Mouse (Mus musculus) limb, embryonic 11.5 days (tissue): ENCODE results near the gene Abhd14b. TPM values are rescaled to one million over a fixed set of nuclear protein-coding genes. Genes with fewer than 3 reads are reported as not detected.
A peak's percentile ranks its signal among the peaks of the same experiment; 100 is the strongest.

Experiments
- ATAC-seq: fragments of 200-750 bp; cut with Nextera tagmentation; 2 replicates; pipeline ENCODE4 v1.8.0; 2017; ENCODE audit warnings: low read depth; ENCODE audit not compliant: insufficient number of reproducible peaks, low FRiP score, low TSS enrichment
- DNase-seq: peaks from one replicate; pipeline ENCODE4 v3.0.0-alpha.2; 2015; ENCODE audit warnings: low spot score
- H3K27ac ChIP-seq: fragments of 300-500 bp; sonication (generic); replicated peaks from 2 replicates; pipeline ENCODE4 v1.5.1; 2014; ENCODE audit warnings: low read depth, mild to moderate bottlenecking, low read length
- H3K27me3 ChIP-seq: fragments of 300-500 bp; sonication (generic); 2 replicates; pipeline ENCODE4 v1.6.1; 2014; ENCODE audit warnings: mild to moderate bottlenecking, low read length, mixed read lengths; ENCODE audit not compliant: control insufficient read depth, insufficient read depth
- H3K36me3 ChIP-seq: fragments of 300-500 bp; sonication (generic); 2 replicates; pipeline ENCODE4 v1.6.1; 2014; ENCODE audit warnings: mild to moderate bottlenecking, low read length, moderate library complexity, mixed read lengths; ENCODE audit not compliant: control insufficient read depth, insufficient read depth
- H3K4me1 ChIP-seq: fragments of 300-500 bp; sonication (generic); 2 replicates; pipeline ENCODE4 v1.6.1; 2014; ENCODE audit warnings: low read length, mixed read lengths; ENCODE audit not compliant: control insufficient read depth, insufficient read depth
- H3K4me2 ChIP-seq: fragments of 300-500 bp; sonication (generic); 2 replicates; pipeline ENCODE4 v1.6.1; 2014; ENCODE audit warnings: low read depth, mild to moderate bottlenecking, moderate library complexity; ENCODE audit not compliant: severe bottlenecking
- H3K4me3 ChIP-seq: fragments of 300-500 bp; sonication (generic); 2 replicates; pipeline ENCODE4 v1.5.1; 2014; ENCODE audit warnings: low read depth, low read length
- H3K9ac ChIP-seq: fragments of 300-500 bp; sonication (generic); 2 replicates; pipeline ENCODE4 v1.6.1; 2014; ENCODE audit warnings: mild to moderate bottlenecking, low read length
- H3K9me3 ChIP-seq: fragments of 300-500 bp; sonication (generic); 2 replicates; pipeline ENCODE4 v1.6.1; 2016; ENCODE audit warnings: low read length; ENCODE audit not compliant: control insufficient read depth
- WGBS: fragments of 180-500 bp; shearing (Covaris S2); extraction: QIAGEN DNeasy Blood & Tissue Kit; methylation state at CpG from one replicate; pipeline ENCODE4 v1.1.7; 2014; 5-methylcytosine and 5-hydroxymethylcytosine counted together
- polyA plus RNA-seq: library from polyadenylated mRNA; unstranded; fragments of >200 nt; fragmentation: Nextera tagmentation; extraction: Ambion mirVana; gene quantifications from 2 replicates; pipeline ENCODE4 v1.2.1, GENCODE M21; 2014

Abhd14b gene
- polyA plus RNA-seq, 1 experiment from 2014 or later: 9.3 TPM

- Histone ChIP-seq H3K36me3 (no peaks in the 10 kb centered on the region), H3K27me3 (no peaks in the 10 kb centered on the region), H3K27ac (no peak overlapping the region), H3K9me3 (no peaks in the 10 kb centered on the region), H3K4me3 (no peak overlapping the region), H3K4me2 (no peak overlapping the region), H3K4me1 (peaks cover 19% of the 10 kb centered on the region), H3K9ac (no peak overlapping the region)
- WGBS: 94% methylated on average over 4 of the region's 4 CpGs
- no peak for DNase-seq
- ATAC-seq: no peak
Observed at GRCm38 (mm10) chr9:106409096-106409495, 38.2 kb upstream of the Abhd14b start.

GRCm38 (mm10) chr9:106410086-106410650, 37.1 kb upstream of the Abhd14b start:
- Histone ChIP-seq H3K9me3 (no peaks in the 10 kb centered on the region), H3K27ac (no peak overlapping the region), H3K4me3 (no peak overlapping the region), H3K4me1 (peaks cover 16% of the 10 kb centered on the region), H3K27me3 (no peaks in the 10 kb centered on the region), H3K9ac (peak overlapping the region; percentile 2; the same call in 1 of the 2 replicates), H3K36me3 (no peaks in the 10 kb centered on the region), H3K4me2 (no peak overlapping the region)
- peak; percentile 40 for DNase-seq
- 32% methylated on average over 2 of the region's 2 CpGs for WGBS
- ATAC-seq: no peak

GRCm38 (mm10) chr9:106411091-106411594, 36.1 kb upstream of the Abhd14b start:
- Histone ChIP-seq H3K9ac (no peak overlapping the region), H3K4me1 (peaks cover 13% of the 10 kb centered on the region), H3K9me3 (no peaks in the 10 kb centered on the region), H3K27ac (no peak overlapping the region), H3K27me3 (no peaks in the 10 kb centered on the region), H3K36me3 (no peaks in the 10 kb centered on the region), H3K4me2 (no peak overlapping the region), H3K4me3 (no peak overlapping the region)
- WGBS: 77% methylated on average over 9 of the region's 9 CpGs
- DNase-seq: no peak
- no peak for ATAC-seq

- Histone ChIP-seq H3K4me2 (no peak overlapping the region), H3K27ac (no peak overlapping the region), H3K4me3 (no peak overlapping the region), H3K27me3 (no peaks in the 10 kb centered on the region), H3K4me1 (peaks cover 10% of the 10 kb centered on the region), H3K9ac (no peak overlapping the region), H3K36me3 (no peaks in the 10 kb centered on the region), H3K9me3 (no peaks in the 10 kb centered on the region)
- ATAC-seq (no peak), DNase-seq (no peak)
- WGBS: 72% methylated on average over 6 of the region's 6 CpGs
Observed at GRCm38 (mm10) chr9:106411729-106412128, 35.5 kb upstream of the Abhd14b start.

GRCm38 (mm10) chr9:106412210-106412609, 35.0 kb upstream of the Abhd14b start:
- Histone ChIP-seq H3K4me2 (no peak overlapping the region), H3K36me3 (no peaks in the 10 kb centered on the region), H3K4me3 (no peak overlapping the region), H3K27ac (0 out of 2 replicates have a peak overlapping the region, but pooled peaks have one; percentile 3), H3K27me3 (no peaks in the 10 kb centered on the region), H3K4me1 (peaks cover 10% of the 10 kb centered on the region), H3K9ac (no peak overlapping the region), H3K9me3 (no peaks in the 10 kb centered on the region)
- DNase-seq (no peak), ATAC-seq (no peak)
- 75% methylated on average over 3 of the region's 3 CpGs for WGBS

DNA sequence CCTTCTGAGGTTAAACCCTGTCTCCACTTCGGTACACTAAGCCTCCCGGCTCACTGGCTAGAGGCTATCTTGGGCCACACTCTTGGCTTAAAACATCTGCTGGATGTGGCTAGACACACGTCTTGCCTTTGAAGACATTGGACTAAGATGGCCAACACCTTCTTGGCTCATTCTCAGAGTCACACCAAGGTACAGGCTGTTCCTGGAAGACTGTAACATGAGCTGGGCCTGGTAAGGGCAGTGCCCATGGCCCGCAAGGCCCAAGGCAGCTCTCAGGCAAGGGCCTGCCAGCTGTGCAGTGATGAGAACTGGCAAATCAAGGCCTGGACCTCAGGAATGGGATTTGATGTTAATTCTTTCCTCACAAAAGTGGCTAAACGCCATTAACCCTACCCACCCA, 33.7 kb upstream of the Abhd14b start:
- Histone ChIP-seq H3K27ac (no peak overlapping the region), H3K4me3 (no peak overlapping the region), H3K36me3 (no peaks in the 10 kb centered on the region), H3K4me2 (no peak overlapping the region), H3K27me3 (no peaks in the 10 kb centered on the region), H3K4me1 (peaks cover 24% of the 10 kb centered on the region), H3K9me3 (no peaks in the 10 kb centered on the region), H3K9ac (no peak overlapping the region)
- WGBS: 79% methylated on average over 5 of the region's 5 CpGs
- ATAC-seq (no peak), DNase-seq (no peak)

- 79% methylated on average over 6 of the region's 6 CpGs for WGBS
- DNase-seq (no peak), ATAC-seq (no peak)
- H3K27ac ChIP-seq: no peak overlapping the region
- H3K9ac ChIP-seq: no peak overlapping the region
- H3K27me3 ChIP-seq: no peaks in the 10 kb centered on the region
- no peak overlapping the region for H3K4me3 ChIP-seq
- peaks cover 32% of the 10 kb centered on the region for H3K4me1 ChIP-seq
- H3K4me2 ChIP-seq: no peak overlapping the region
- no peaks in the 10 kb centered on the region for H3K36me3 ChIP-seq
- no peaks in the 10 kb centered on the region for H3K9me3 ChIP-seq
Observed at GRCm38 (mm10) chr9:106416826-106417225, 30.4 kb upstream of the Abhd14b start.

GRCm38 (mm10) chr9:106417841-106418625, 29.2 kb upstream of the Abhd14b start:
- peak; percentile 82 for DNase-seq
- 17% methylated on average over 29 of the region's 29 CpGs for WGBS
- Histone ChIP-seq H3K9ac (peak overlapping the region; percentile 55), H3K27me3 (no peaks in the 10 kb centered on the region), H3K4me2 (peak overlapping the region; percentile 48), H3K36me3 (no peaks in the 10 kb centered on the region), H3K4me3 (peak overlapping the region; percentile 23), H3K9me3 (no peaks in the 10 kb centered on the region), H3K27ac (peak overlapping the region; percentile 52; the same call in 1 of the 2 replicates), H3K4me1 (peaks cover 32% of the 10 kb centered on the region)
- ATAC-seq: peak; percentile 14; the same call in 1 of the 2 replicates
